Mouse (Mus musculus) lung, postnatal 36 days (tissue): ENCODE data around the gene Mfap5.
"Not testable (repeated sequence)": the region's sequence is repeated elsewhere in the genome, so short reads cannot be mapped to it uniquely, and the experiment has no call there.

ENCODE experiments used
- DNase-seq: peaks from one replicate; pipeline ENCODE4 v3.0.0; 2022; ENCODE audit warnings: mixed read lengths

The Mfap5 gene

GRCm38 (mm10) chr6:122505545-122505944 is at the start of gene Mfap5:
TSS of gene Mfap5 (plus strand) at chr6:122505845.
- DNase-seq = no peak

- no peak for DNase-seq
Observed at GRCm38 (mm10) chr6:122458946-122459693, 46.5 kb upstream of the Mfap5 start.

- no peak for DNase-seq
Observed at GRCm38 (mm10) chr6:122466092-122466713, 39.4 kb upstream of the Mfap5 start.

GRCm38 (mm10) chr6:122469030-122469640 is 36.5 kb upstream of the Mfap5 start:
- DNase-seq = no peak

- DNase-seq = no peak
Observed at GRCm38 (mm10) chr6:122470240-122470639, 35.4 kb upstream of the Mfap5 start.

GRCm38 (mm10) chr6:122471461-122471860 is 34.2 kb upstream of the Mfap5 start:
- not testable (repeated sequence) for DNase-seq

- no peak for DNase-seq
Observed at GRCm38 (mm10) chr6:122478062-122478461, 27.6 kb upstream of the Mfap5 start.

GRCm38 (mm10) chr6:122485401-122486296 is 20.0 kb upstream of the Mfap5 start:
- no peak for DNase-seq

- DNase-seq = no peak
Observed at GRCm38 (mm10) chr6:122486297-122487117, 19.1 kb upstream of the Mfap5 start.

GRCm38 (mm10) chr6:122490929-122491512 is 14.6 kb upstream of the Mfap5 start:
- no peak for DNase-seq

- peak; percentile 88 for DNase-seq
Observed at GRCm38 (mm10) chr6:122491557-122491956, 14.1 kb upstream of the Mfap5 start.

GRCm38 (mm10) chr6:122492479-122492878 is 13.2 kb upstream of the Mfap5 start:
- DNase-seq = no peak

GRCm38 (mm10) chr6:122493799-122494472 is 11.7 kb upstream of the Mfap5 start:
- DNase-seq = no peak

- peak; percentile 62 for DNase-seq
Observed at GRCm38 (mm10) chr6:122495082-122495881, 10.4 kb upstream of the Mfap5 start.

- DNase-seq = peak; percentile 43
Observed at GRCm38 (mm10) chr6:122496501-122496900, 9.1 kb upstream of the Mfap5 start.

GRCm38 (mm10) chr6:122498661-122499060 is 7.0 kb upstream of the Mfap5 start, which contains the start of gene Rimklb:
TSS of gene Rimklb (minus strand) at chr6:122498761.
- no peak for DNase-seq

GRCm38 (mm10) chr6:122505041-122505440 is 604 bp upstream of the Mfap5 start:
- DNase-seq = no peak

- peak; percentile 28 for DNase-seq
Observed at GRCm38 (mm10) chr6:122508494-122508893, 2.8 kb downstream of the Mfap5 start.

GRCm38 (mm10) chr6:122512914-122513878 is 7.6 kb downstream of the Mfap5 start:
- DNase-seq = no peak
